Mouse (Mus musculus): Measurements from ENCODE around the gene Faap100.
"Not testable (repeated sequence)": the region's sequence is repeated elsewhere in the genome, so short reads cannot be mapped to it uniquely, and the experiment has no call there.

Gene Faap100

DNA sequence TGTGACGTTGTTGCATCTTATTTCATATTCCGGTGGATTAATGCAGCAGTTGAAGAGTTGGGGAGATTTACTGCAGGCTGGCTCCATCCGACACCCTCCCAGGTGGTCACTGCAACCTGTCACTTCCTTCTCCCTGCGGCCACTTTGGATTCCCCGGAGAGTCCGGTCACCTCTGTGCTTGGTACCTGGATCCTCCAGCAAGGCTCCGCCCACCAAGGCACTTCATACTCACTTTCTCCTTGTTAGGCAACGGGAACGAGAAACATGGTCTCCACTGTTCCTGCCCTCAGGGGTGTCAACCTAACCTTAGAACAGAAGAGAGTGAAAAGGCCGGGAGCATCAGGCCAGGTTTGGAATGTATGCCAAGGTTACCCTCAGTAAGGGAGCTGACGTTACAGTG, 27.9 kb downstream of the Faap100 start:
- peak; percentile 53 for DNase-seq

DNA sequence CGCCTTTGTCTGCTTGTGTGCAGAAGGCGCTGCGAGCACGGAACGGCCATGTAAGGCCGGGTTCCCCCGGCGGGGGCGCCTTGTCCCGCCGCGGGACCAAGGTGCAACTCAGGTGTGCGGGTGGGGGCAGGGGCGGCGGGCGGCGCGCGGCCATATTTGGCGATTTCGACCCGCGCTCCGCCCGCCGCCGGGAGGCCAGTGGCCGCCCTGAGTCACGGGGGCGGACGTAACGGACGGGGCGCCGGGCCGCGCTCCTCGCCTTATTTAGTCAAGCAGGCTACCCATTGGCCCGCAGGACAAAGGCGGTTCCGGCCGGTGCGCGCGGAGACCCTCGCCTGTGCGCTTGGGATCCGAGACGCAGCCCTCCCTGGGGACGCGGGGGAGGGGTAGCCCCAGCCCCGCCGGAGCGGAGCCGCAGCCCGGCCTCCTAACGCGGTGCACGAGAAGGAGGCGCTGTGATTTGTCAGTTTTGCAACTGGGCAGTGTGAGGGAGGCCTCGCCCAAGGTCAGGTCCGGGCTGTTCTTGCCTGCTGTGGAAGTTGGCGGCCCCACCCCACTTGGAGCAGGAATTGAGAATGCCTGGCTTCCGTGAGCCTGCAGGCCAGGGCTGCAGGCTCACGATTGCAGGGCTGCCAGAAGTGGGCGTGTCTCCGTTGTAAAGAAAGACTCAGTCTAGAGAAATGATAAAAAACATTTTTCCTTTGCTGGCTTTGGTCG, 28.4 kb downstream of the Faap100 start:
- peak; percentile 73 for DNase-seq

DNA sequence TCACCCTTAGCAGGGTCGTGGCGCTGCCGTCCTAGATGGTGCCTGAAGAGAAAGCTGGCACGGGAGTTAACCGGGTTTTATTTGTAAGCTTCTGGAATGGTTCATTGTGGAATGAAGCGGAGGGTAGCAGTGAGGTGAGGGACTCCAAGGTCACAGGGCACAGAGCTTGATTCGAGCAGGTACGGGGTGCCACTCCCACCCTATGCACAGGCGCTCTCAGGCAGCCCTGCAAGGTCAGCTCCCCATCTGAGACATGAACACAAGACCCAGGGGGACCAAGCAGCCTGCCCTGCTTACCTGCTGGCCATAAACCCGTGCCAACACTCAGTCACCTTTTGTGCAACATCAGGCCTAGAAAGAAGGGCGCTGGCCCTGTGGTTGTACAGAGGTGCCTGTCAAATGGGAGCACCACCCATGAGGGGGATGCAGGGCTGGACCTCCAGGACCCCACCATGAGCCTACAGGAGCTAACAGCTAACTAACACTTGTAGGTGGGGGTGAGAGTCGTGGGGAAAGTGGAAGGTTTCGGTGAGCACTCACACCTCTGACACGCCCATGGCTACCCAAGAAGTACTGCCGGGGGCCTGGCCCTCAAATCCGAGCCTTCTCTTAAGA, 29.1 kb downstream of the Faap100 start:
- peak; percentile 71 for DNase-seq

DNA sequence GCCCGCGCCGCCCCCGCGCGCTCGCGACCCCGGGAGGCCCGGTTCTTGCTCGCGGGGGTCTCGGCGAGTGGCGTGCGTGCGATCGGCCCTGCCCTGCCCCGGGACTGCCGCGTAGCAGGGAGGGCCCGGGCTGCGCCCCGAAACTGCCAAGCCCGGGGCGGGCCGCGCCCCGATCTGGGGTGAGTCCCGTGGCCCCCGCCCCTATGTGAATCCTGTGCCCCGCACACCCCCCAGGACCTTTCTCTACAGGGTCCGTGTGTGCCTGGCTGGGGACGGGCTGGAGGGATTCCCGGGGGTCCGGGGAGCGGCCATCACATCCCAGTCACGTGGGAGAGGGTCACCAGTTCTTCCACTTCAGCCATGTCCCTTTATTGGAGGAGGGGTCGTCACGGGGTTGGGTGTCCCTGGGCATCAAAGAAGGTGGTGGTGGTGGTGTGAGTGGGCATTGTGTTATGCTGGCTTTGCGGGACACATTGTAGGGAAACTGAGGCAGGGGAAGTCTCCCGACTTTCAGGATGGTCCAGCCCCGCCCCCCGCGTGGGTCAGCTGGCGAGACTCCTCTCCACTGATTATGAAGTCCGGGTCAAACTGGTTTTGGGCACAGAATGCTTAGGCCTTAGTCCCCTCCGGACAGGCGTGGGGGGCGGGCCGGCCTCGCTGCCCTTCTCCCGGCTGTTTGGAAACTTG, 29.7 kb downstream of the Faap100 start:
- peak; percentile 76 for DNase-seq

DNA sequence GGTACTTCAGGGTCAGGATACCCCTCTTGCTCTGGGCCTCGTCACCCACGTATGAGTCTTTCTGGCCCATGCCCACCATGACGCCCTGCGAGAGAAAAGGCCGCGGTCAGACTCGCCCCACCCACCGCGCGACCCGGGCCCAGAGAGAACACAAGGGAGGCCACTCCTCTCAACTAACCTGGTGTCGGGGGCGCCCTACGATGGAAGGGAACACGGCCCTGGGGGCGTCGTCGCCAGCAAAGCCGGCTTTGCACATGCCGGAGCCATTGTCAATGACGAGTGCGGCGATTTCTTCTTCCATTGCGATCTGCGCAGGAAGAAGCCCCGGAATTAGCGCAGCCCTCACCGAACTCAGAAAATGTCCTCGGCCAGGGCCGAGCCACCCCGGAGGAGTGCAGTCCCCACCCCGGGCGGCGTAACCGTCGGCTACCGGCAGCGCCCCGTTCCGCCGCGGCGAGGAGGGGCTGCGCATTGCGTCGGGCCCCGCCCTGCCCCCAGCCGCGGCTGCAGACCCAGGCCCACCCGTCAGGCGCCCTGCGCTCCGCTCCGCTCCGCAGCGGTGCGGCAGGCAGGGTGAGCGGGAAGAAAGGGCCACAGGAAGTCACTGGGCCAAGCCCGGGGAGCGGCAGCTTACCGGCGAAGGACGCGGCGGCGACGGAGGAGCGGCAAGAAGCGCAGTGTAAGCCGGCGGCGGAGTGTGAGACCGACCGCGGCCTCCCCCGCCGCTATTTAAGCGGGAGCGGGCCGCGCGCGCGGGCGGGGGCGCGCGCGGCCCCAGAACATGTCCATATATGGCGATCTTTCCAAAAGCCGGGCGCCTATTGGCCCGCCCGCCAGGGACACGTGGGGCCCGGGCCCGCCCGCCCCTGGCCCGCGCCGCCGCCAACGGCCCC, 30.5 kb downstream of the Faap100 start, which contains the start of gene Actg1:
Gene Actg1 (minus strand): TSS at position 752 of the 893 bp plus-strand sequence.
- peak; percentile 87 for DNase-seq

DNA sequence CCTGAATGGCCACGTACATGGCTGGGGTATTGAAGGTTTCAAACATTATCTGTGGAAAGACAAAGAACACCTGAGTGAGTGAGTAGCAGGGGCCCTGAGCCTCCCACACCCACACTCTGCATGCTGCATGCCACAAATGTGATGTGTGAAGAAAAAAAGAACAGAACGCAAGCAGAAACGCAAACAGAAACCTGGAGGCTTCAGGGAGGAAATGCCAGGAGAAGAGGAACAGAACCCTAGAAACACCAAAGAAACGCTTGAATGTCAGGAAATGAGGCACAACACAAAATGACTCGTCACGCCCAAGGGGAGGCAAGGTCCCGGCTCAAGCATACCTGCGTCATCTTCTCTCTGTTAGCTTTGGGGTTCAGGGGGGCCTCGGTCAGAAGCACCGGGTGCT, 31.3 kb downstream of the Faap100 start:
- peak; percentile 48 for DNase-seq

DNA sequence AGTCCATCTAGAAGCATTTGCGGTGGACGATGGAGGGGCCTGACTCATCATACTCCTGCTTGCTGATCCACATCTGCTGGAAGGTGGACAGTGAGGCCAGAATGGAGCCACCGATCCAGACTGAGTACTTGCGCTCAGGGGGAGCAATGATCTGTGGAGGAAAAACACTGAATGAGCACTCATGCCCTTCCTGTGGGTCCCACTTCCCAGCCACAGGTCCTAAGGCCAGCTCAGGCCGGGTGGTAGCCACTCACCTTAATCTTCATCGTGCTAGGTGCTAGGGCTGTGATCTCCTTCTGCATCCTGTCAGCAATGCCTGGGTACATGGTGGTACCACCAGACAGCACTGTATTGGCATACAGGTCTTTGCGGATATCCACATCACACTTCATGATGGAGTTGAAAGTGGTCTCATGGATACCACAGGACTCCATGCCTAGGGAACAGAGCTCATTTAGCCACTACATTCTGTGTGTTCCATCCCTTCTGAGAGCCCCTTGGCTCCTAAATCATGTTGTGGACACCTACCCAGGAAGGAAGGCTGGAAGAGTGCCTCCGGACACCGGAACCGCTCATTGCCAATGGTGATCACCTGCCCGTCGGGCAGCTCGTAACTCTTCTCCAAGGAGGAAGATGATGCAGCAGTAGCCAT, 32.1 kb downstream of the Faap100 start:
- DNase-seq: not testable (repeated sequence)

DNA sequence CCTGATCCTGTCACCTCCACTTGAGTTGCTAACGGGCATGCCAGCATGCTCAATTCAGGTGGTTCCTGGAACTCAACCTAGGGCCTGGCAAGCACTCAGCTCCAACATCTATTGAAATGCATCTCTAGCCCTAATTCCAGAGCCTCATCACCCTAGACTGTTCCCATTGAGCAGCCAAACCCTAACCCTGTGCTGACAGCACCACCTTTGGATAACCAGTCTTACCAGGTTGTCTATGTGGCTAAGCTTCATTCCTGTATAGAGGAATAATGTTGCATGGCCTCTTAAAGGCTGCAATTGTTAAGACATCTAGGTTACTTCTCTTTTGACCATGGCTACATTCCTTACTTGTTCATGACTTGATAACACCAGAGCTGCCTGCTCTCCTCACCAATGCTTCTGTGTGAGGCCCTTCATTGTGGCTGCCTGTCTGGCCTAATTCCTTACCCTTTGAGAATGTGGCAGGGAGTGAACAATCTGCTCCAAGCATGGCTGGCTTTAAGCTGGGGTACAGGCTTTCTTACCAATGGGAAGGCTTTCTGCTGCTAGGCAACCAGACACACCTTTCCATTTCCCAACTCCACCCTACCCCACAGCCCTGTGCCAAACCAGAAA, 33.4 kb downstream of the Faap100 start:
- DNase-seq: no peak

DNA sequence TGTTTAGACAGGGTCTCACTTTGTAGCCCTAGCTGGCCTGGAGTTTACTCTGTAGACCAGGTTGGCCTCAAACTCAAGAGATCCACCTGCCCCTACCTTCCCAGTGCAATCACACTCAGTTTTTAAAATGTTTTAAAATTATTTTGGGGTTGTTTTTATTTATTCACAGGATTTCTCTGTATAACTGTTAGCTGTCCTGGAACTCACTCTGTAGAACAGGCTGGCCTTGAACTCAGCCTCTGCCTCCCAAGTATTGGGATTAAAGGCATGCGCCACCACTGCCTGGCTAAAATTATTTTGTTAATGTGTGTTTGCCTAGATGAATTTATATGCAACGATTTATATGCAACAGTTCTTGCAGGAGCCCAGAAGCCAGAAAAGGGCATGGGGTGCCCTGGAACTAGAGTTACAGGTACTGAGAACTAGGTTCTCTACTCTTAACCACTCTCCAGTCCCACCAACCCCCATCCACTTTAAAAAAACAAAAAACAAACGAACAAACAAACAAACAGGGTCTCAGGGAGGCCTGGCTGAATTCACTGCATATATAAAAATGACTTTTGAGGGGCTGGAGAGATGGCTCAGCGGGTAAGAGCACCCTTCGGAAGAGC, 34.1 kb downstream of the Faap100 start:
- DNase-seq: no peak

DNA sequence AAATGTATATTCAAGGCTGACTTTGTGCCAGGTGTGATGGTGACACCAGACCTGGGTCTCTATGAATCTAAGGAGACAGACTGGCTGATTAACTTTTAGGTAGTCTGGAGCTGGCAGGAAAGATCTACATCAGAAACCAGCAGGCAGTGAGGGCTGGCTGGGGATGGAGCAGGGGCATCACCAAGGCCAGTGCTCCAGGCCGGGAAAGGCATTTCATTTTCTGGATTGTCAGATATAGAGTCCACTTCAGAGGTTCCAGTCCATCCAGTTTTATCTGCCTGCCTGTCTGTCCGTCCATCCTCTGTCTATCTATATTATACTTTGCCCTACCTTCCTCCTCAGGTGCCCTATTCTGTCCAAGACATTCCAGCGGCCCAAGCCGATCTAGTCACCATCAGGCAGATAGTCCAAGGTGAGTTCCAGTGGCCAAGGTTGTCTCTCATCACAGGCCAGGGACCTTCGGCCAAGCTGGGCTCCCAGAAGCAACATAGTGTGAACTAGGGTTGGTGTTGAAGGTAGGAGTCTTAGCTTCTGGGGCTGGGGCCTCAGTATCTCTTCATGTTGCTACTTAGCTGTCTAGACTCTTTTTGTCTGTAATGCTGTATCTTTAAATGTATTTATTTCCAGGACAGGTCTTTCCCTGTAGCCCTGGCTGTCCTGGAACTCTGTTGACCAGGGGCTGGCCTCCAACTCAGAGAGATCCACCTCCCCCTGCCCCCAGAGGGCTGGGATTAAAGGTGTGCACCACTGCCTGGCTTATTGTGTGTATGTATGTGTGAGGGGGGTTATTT, 34.9 kb downstream of the Faap100 start:
- no peak for DNase-seq

DNA sequence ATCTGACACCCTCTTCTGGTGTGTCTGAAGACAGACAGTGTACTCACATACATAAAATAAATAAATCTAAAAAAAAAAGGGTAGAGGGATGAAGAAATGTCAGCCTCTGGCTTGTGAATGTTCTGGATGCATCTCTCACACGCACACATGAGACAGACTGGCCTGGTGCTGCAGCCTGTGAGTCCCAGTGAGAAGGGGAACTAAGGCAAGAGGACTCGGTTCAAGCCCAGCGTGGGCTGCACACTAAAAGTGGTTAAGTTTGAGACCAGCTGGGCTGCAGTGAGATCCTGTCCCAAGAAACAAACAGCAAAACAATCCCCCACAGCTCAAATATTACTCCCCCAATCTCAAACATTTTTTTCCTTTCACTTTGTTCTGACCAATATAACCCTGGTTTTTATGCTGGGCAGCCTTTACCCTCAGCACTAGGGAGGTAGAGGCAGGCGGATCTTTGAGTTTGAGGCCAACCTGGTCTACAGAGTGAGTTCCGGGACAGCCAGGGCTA, 35.9 kb downstream of the Faap100 start:
- DNase-seq: no peak

DNA sequence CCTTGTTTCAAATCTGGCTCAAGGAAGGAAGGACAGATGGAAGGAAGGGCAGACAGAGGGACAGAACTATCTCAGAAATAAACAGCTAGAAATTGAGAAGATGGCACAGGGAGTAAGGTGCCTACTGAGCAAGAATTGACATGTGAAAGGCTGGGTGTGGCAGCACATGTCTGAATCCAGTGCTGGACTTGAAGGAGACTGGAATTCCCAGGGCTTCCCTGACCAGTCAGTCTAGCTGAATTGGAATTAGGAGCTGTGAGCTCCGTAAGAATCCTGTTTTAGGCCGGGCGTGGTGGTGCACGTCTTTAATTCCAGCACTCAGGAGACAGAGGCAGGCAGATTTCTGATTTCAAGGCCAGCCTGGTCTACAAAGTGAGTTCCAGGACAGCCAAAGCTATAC, 36.9 kb downstream of the Faap100 start:
- no peak for DNase-seq

DNA sequence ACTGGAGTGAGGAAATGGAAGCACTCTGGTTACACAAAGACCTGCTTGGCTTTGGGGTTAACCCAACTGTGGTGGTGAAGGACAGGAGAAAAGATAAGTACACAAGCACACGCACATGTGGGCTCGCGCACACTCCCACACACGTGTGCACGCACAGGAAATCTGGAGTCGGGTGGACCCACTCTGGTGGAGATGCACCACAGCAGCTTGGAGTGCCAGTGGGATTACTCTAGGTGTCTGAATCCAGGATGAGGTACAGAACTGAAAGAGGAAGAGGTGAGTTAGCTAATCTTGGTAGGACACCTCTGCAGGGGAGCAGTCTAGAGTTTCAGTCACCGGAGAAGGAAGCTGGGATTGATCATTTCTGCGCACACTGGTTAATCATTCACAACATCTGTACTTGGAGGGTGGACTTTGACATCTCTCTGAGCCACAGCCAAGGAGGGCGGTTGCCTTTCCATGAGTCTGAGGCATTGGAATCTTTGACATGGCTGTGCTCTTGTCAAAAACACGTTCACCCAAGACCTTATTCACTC, 38.5 kb downstream of the Faap100 start:
- DNase-seq: no peak

DNA sequence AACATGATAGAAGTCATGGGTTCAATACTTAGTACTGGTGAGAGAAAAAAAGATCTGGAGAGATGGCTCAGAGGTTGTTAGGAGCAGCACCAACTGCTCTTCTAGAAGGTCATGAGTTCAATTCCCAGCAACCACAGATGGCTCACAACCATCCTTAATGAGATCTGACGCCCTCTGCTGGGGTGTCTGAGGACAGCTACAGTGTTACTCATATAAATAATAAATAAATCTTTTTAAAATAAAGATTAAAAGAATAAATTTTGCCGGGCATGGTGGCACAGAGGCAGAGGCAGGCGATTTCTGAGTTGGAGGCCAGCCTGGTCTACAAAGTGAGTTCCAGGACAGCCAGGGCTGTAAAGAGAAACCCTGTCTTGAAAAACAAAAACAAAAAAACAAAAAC, 39.8 kb downstream of the Faap100 start:
- DNase-seq: no peak

DNA sequence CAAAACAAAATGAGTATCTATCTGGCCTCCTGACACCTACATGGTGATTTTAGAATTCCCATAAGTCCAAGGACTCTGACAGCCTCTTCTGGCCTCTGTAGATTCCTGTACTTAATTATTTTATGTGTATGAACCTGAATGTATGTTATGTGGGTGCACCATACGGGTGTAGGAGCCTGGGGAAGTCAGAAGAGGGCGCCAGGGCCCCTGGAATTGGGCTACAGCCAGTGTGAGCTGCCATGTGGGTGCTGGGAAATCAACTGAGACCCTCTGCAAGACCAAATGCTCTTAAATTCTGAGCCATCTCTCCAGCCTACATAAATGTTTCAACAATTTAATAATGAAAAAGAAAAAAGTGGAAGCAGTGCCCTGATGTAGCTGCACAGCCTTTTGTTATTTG, 41.1 kb downstream of the Faap100 start:
- DNase-seq: no peak

DNA sequence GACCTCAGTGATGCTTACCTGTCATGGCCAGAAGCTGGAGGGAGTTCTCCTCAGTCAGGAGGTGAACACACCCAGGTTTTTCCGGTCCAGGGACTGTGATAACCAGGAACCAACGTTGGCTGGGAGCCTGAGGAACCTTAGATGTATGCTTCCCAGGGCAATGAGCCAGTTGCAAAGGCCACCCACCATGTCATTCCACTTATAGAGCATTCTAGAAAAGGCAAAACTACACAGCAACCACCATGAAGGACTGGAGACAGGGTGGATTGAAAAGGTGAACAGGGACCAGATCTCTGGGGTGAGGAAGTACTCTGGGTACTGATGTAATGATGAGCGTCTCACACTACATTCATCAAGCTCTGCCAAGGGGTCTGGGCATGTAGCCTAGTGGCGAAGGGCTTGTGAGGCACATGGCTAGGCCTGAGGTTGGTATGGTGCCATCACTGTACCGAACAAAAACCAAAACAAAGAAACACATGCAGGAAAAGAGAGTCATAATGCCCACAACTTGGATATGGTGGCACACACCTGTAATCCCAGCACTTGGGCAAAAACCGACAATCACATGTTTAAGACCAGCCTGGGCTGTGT, 43.0 kb downstream of the Faap100 start:
- no peak for DNase-seq

DNA sequence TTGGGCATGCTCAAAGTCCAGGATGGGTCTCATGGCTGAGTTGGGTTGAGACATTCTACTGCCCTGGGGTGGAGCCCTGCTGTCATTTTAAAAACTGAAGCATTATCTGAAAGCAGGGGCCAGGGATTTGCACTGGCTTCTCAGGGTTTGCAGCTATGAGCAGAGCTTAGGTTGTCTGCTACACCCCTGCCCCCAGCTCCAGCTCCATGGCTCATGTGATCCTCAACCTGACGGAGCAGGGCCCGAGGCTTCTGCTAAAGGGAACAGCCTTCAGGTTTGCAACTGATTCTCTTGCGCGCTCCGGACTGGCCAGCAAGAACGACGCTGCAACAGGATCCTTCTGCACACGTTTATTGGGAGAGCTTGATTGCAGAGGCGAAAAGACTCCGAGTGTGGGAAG, 58.4 kb downstream of the Faap100 start:
- DNase-seq: no peak

DNA sequence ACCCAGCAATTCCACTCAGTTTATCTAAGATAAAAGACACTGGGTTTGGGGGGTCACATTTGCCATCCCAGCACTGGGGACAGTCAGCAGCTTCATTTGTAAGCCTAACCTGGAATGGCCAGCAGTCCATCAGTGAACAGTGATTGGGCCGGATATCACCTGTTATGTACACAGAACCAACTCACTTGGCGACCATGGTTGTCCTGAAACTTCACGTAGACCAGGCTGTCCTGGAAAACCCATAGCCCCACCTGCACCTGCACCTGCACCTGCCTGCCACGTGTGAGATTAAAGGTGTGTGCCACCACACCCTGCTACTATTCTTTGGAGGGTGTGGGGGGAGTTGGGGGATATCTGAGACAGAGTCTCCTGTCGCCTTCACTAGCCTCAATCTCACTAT, 59.3 kb downstream of the Faap100 start:
- DNase-seq: no peak
